ENCODE assay signal across 8 mouse cellular contexts in the genomic region with DNA sequence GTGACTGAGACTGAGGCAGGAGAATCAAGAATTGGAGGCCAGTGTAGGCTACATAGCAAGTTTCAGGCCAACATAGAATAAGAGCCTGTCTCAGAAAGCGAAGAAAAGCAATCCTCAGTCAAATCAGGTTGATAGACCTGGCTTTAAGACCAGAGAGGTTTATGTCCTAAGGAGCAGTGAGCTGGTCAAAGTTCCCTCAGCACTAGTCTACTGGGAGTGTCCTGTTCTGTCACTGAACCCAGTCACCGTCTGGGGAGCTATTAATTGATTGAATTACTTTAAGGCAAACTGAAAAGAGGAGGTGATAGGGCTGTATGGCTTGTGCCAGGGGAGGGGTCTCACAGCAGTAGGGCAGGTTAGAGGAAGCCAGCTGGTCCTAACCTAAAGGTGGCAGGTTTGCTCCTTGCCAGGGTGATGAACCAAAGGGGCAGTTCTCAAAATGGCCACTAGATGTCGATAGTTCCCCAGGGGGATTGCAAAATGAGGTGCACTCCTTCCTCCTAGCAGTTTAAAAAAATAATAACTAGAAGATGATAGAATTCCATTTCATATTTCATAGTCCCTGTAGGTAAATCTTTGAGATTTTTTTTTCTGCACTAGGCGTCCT. TPM values are rescaled to one million over a fixed set of nuclear protein-coding genes. Genes with fewer than 3 reads are reported as not detected.
DNase-seq lines count a peak whose midpoint lies in the region; ATAC-seq and TF ChIP-seq lines count a peak whose summit lies in the region.

No protein-coding gene starts in this region.

- H3K4me2 ChIP-seq in midbrain, embryonic 11.5 days: no peak overlapping the region
- no peak overlapping the region for H3K4me2 ChIP-seq in midbrain, embryonic 15.5 days
- H3K4me2 ChIP-seq in embryonic facial prominence, embryonic 14.5 days (ENCODE audit: low read depth, low read length): no peak overlapping the region
- H3K4me2 ChIP-seq in limb, embryonic 14.5 days (replicated peaks; ENCODE audit: low read depth, low read length, severe bottlenecking): no peak overlapping the region
- H3K4me2 ChIP-seq in neural tube, embryonic 11.5 days (ENCODE audit: low read depth): no peak overlapping the region

- H3K4me3 ChIP-seq in midbrain, embryonic 11.5 days (ENCODE audit: low read depth, low read length): no peak overlapping the region
- H3K4me3 ChIP-seq in midbrain, embryonic 15.5 days: no peak overlapping the region
- H3K4me3 ChIP-seq in embryonic facial prominence, embryonic 14.5 days (ENCODE audit: low read depth, low read length): no peak overlapping the region
- H3K4me3 ChIP-seq in limb, embryonic 14.5 days (replicated peaks; ENCODE audit: low read length): no peak overlapping the region
- no peak overlapping the region for H3K4me3 ChIP-seq in neural tube, embryonic 11.5 days (ENCODE audit: low read depth, low read length)

- no peak for TF ChIP-seq POLR2A in limb, embryonic 14.5 days (IDR thresholded peaks at IDR 0.05; ENCODE audit: borderline replicate concordance, extremely low read depth, insufficient read depth, insufficient read length)

- H3K4me1 ChIP-seq in midbrain, embryonic 11.5 days (ENCODE audit: control insufficient read depth, insufficient read depth, low read length): no peaks in the 10 kb centered on the region
- H3K4me1 ChIP-seq in midbrain, embryonic 15.5 days: no peaks in the 10 kb centered on the region
- no peaks in the 10 kb centered on the region for H3K4me1 ChIP-seq in embryonic facial prominence, embryonic 14.5 days (ENCODE audit: control insufficient read depth, insufficient read depth, low read length)
- no peaks in the 10 kb centered on the region for H3K4me1 ChIP-seq in limb, embryonic 14.5 days (ENCODE audit: control insufficient read depth, insufficient read depth, low read length)
- no peaks in the 10 kb centered on the region for H3K4me1 ChIP-seq in neural tube, embryonic 11.5 days (ENCODE audit: control insufficient read depth, insufficient read depth, low read length)

- H3K27ac ChIP-seq in midbrain, embryonic 11.5 days (ENCODE audit: low read depth, low read length): no peak overlapping the region
- no peak overlapping the region for H3K27ac ChIP-seq in midbrain, embryonic 15.5 days
- H3K27ac ChIP-seq in embryonic facial prominence, embryonic 14.5 days (replicated peaks; ENCODE audit: low read depth, low read length): no peak overlapping the region
- H3K27ac ChIP-seq in limb, embryonic 14.5 days (replicated peaks; ENCODE audit: low read depth, low read length): no peak overlapping the region
- H3K27ac ChIP-seq in neural tube, embryonic 11.5 days (ENCODE audit: low read depth, low read length): no peak overlapping the region

- H3K9ac ChIP-seq in midbrain, embryonic 11.5 days (ENCODE audit: low read length): no peak overlapping the region
- no peak overlapping the region for H3K9ac ChIP-seq in midbrain, embryonic 15.5 days
- H3K9ac ChIP-seq in embryonic facial prominence, embryonic 14.5 days (ENCODE audit: low read depth, low read length): no peak overlapping the region
- H3K9ac ChIP-seq in limb, embryonic 14.5 days (ENCODE audit: low read depth, low read length, severe bottlenecking): no peak overlapping the region
- no peak overlapping the region for H3K9ac ChIP-seq in neural tube, embryonic 11.5 days (ENCODE audit: low read length)

- ATAC-seq in midbrain, embryonic 11.5 days (ENCODE audit: low FRiP score): no peak
- ATAC-seq in midbrain, embryonic 15.5 days (replicated peaks): no peak
- no peak for ATAC-seq in embryonic facial prominence, embryonic 14.5 days (ENCODE audit: low read depth)
- no peak for ATAC-seq in limb, embryonic 14.5 days (ENCODE audit: low FRiP score, low read depth)
- no peak for ATAC-seq in neural tube, embryonic 11.5 days (ENCODE audit: insufficient read depth, low FRiP score, low TSS enrichment)

- H3K36me3 ChIP-seq in midbrain, embryonic 11.5 days (ENCODE audit: control insufficient read depth, insufficient read depth, low read length): peaks cover 11% of the 10 kb centered on the region; the same call in 1 of the 2 replicates
- peaks cover 28% of the 10 kb centered on the region; the same call in 1 of the 2 replicates for H3K36me3 ChIP-seq in midbrain, embryonic 15.5 days (replicated peaks)
- peaks cover 86% of the 10 kb centered on the region for H3K36me3 ChIP-seq in embryonic facial prominence, embryonic 14.5 days (ENCODE audit: control insufficient read depth, insufficient read depth, low read length)
- H3K36me3 ChIP-seq in limb, embryonic 14.5 days (ENCODE audit: control insufficient read depth, insufficient read depth, low read length): peaks cover 80% of the 10 kb centered on the region
- H3K36me3 ChIP-seq in neural tube, embryonic 11.5 days (ENCODE audit: control insufficient read depth, insufficient read depth, low read length): peaks cover 4% of the 10 kb centered on the region; the same call in 1 of the 2 replicates

- peak; percentile 95 for DNase-seq in midbrain, embryonic 11.5 days (ENCODE audit: low spot score, missing footprints)
- peak; percentile 69 to 80 for DNase-seq in adrenal gland, postnatal 36 days
- peak; percentile 43 for DNase-seq in embryonic facial prominence, embryonic 14.5 days (ENCODE audit: low spot score)
- peak; percentile 47 for DNase-seq in kidney, adult 11 months
- peak; percentile 44 for DNase-seq in limb, embryonic 14.5 days (ENCODE audit: low spot score)
- DNase-seq in neural tube, embryonic 11.5 days (ENCODE audit: low spot score): peak; percentile 63
- peak; percentile 69 to 88 for DNase-seq in thymus, postnatal 10 days (ENCODE audit: low spot score in 2 of 2)

- WGBS in midbrain, embryonic 11.5 days: 42% methylated on average over 4 of the region's 4 CpGs
- 40% methylated on average over 4 of the region's 4 CpGs for WGBS in midbrain, embryonic 15.5 days
- WGBS in embryonic facial prominence, embryonic 14.5 days: 43% methylated on average over 4 of the region's 4 CpGs
- 40% methylated on average over 4 of the region's 4 CpGs for WGBS in limb, embryonic 14.5 days
- WGBS in neural tube, embryonic 11.5 days: 43% methylated on average over 4 of the region's 4 CpGs

- no peaks in the 10 kb centered on the region for H3K27me3 ChIP-seq in midbrain, embryonic 11.5 days (ENCODE audit: control insufficient read depth, insufficient read depth, low read length)
- no peaks in the 10 kb centered on the region for H3K27me3 ChIP-seq in midbrain, embryonic 15.5 days (replicated peaks)
- H3K27me3 ChIP-seq in embryonic facial prominence, embryonic 14.5 days (replicated peaks; ENCODE audit: control insufficient read depth, insufficient read depth, low read length): no peaks in the 10 kb centered on the region
- H3K27me3 ChIP-seq in limb, embryonic 14.5 days (ENCODE audit: control insufficient read depth, insufficient read depth, low read length): no peaks in the 10 kb centered on the region
- no peaks in the 10 kb centered on the region for H3K27me3 ChIP-seq in neural tube, embryonic 11.5 days (ENCODE audit: control insufficient read depth, insufficient read depth, low read length)

- no peaks in the 10 kb centered on the region for H3K9me3 ChIP-seq in midbrain, embryonic 11.5 days (ENCODE audit: control insufficient read depth, low read length)
- no peaks in the 10 kb centered on the region for H3K9me3 ChIP-seq in midbrain, embryonic 15.5 days
- H3K9me3 ChIP-seq in embryonic facial prominence, embryonic 14.5 days (ENCODE audit: control insufficient read depth, low read length): no peaks in the 10 kb centered on the region
- H3K9me3 ChIP-seq in limb, embryonic 14.5 days (ENCODE audit: control insufficient read depth, low read length): no peaks in the 10 kb centered on the region
- H3K9me3 ChIP-seq in neural tube, embryonic 11.5 days (ENCODE audit: control insufficient read depth, low read length): no peaks in the 10 kb centered on the region

RNA-seq across cellular contexts. Expression of gene Nans, which starts 8.3 kb away (rescaled TPM):
- 76.0 and 76.5 TPM in 2 replicates for polyA plus RNA-seq in midbrain, embryonic 11.5 days (2014; fragmentation: Nextera tagmentation; extraction: Ambion mirVana)
- polyA plus RNA-seq in midbrain, embryonic 15.5 days (2015; fragmentation: Nextera tagmentation; extraction: Ambion mirVana): 69.8 and 76.2 TPM in 2 replicates
- total RNA-seq in adrenal gland, postnatal 36 days (2021): 10 to 100 TPM; 38.3 to 43.8 TPM
- polyA plus RNA-seq in embryonic facial prominence, embryonic 14.5 days (2014; fragmentation: Nextera tagmentation; extraction: Ambion mirVana): 75.3 and 79.9 TPM in 2 replicates
- 75.9 and 82.4 TPM in 2 replicates for polyA plus RNA-seq in limb, embryonic 14.5 days (2012; rRNA removed)
- polyA plus RNA-seq in limb, embryonic 14.5 days (2014; fragmentation: Nextera tagmentation; extraction: Ambion mirVana): 84.1 and 84.5 TPM in 2 replicates
- polyA plus RNA-seq in neural tube, embryonic 11.5 days (2014; fragmentation: Nextera tagmentation; extraction: Ambion mirVana): 82.0 and 89.1 TPM in 2 replicates

RNA-seq across cellular contexts. Expression of gene Trim14, which starts 38.6 kb away (rescaled TPM):
- polyA plus RNA-seq in midbrain, embryonic 11.5 days (2014; fragmentation: Nextera tagmentation; extraction: Ambion mirVana): 0.46 and 0.99 TPM in 2 replicates
- polyA plus RNA-seq in midbrain, embryonic 15.5 days (2015; fragmentation: Nextera tagmentation; extraction: Ambion mirVana): 0.82 and 1.1 TPM in 2 replicates
- 1 to 10 TPM; 3.6 to 5.2 TPM for total RNA-seq in adrenal gland, postnatal 36 days (2021)
- polyA plus RNA-seq in embryonic facial prominence, embryonic 14.5 days (2014; fragmentation: Nextera tagmentation; extraction: Ambion mirVana): 2.9 and 4.0 TPM in 2 replicates
- 1.6 and 2.5 TPM in 2 replicates for polyA plus RNA-seq in limb, embryonic 14.5 days (2012; rRNA removed)
- polyA plus RNA-seq in limb, embryonic 14.5 days (2014; fragmentation: Nextera tagmentation; extraction: Ambion mirVana): 2.6 and 3.3 TPM in 2 replicates
- 0.78 and 0.92 TPM in 2 replicates for polyA plus RNA-seq in neural tube, embryonic 11.5 days (2014; fragmentation: Nextera tagmentation; extraction: Ambion mirVana)

RNA-seq across cellular contexts. Expression of gene Anp32b, which starts 46.7 kb away (rescaled TPM):
- polyA plus RNA-seq in midbrain, embryonic 11.5 days (2014; fragmentation: Nextera tagmentation; extraction: Ambion mirVana): 285 and 311 TPM in 2 replicates
- 72.3 and 74.4 TPM in 2 replicates for polyA plus RNA-seq in midbrain, embryonic 15.5 days (2015; fragmentation: Nextera tagmentation; extraction: Ambion mirVana)
- 100 to 1,000 TPM; 128 to 134 TPM for total RNA-seq in adrenal gland, postnatal 36 days (2021)
- polyA plus RNA-seq in embryonic facial prominence, embryonic 14.5 days (2014; fragmentation: Nextera tagmentation; extraction: Ambion mirVana): 238 and 251 TPM in 2 replicates
- polyA plus RNA-seq in limb, embryonic 14.5 days (2012; rRNA removed): 79.2 and 159 TPM in 2 replicates
- polyA plus RNA-seq in limb, embryonic 14.5 days (2014; fragmentation: Nextera tagmentation; extraction: Ambion mirVana): 245 and 249 TPM in 2 replicates
- polyA plus RNA-seq in neural tube, embryonic 11.5 days (2014; fragmentation: Nextera tagmentation; extraction: Ambion mirVana): 261 and 271 TPM in 2 replicates

Comparison
In these comparisons a context has a peak if more than half of its experiments do, and no peak if none do; other contexts are left out.
1. DNase-seq: peak in every context shown above with its lines; median percentile 95 in midbrain, embryonic 11.5 days; 78 in thymus, postnatal 10 days; 74 in adrenal gland, postnatal 36 days; 63 in neural tube, embryonic 11.5 days; 47 in kidney, adult 11 months; 44 in limb, embryonic 14.5 days; 43 in embryonic facial prominence, embryonic 14.5 days.